Mouse (Mus musculus) heart, postnatal 25 days (tissue): ENCODE measurements around the gene St8sia2. TPM values are rescaled to one million over a fixed set of nuclear protein-coding genes. Genes with fewer than 3 reads are reported as not detected.

Source experiments
- DNase-seq: peaks from one replicate; pipeline ENCODE4 v3.0.0; 2022; ENCODE audit warnings: low spot score
- intact Hi-C: fragments of 180-260 bp; cut with DNase I; formaldehyde crosslinking; loops from one replicate; pipeline ENCODE4 v1.15.1; 2025
- total RNA-seq, 2 experiments: library from RNA; stranded (reverse); gene quantifications; 2 replicates each; pipeline ENCODE4 v1.2.3; 2021

Gene St8sia2
- total RNA-seq, 2 experiments from 2014 or later: 0.36 TPM

DNA sequence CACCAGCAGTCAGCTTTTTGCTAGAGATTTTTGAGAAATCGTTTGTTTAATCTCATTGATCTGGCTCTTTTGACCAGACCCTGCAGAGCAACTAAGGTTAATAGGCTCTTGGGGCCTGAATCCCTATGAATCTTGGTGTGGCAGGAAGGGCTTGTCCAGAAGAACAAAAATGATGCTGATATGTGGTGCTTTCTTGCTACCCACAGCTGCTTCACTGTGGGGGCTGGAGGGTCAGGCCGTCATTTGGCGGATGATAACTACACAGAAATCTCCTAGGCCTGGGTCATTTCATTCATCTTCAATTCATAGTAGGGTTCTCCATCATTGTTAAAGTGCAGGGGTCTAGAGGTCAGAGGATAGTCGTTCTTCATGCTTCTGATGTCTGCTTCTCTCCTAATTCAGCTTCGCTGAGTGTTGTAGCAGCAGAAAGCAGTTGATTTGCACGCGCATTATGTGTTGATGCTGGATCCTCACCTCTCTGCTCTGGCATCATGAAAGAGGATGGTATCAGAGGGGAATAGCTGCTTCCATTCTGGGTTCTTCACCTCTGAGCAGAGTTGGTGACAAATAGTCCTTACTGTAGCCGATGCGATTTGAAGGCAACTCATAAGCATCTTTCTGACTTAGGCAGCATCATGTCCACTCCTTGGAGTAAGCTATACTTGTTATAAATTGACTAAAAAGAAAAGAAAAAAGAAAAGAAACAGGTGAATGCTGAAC lies 122.4 kb downstream of the St8sia2 start:
- intact Hi-C loops: no loop called here
- DNase-seq: no peak

GRCm38 (mm10) chr7:73890466-73890865 lies 123.0 kb downstream of the St8sia2 start:
- no peak for DNase-seq
- intact Hi-C loops: no loop called here
